Mouse (Mus musculus) granulocyte monocyte progenitor cell, adult 5-6 weeks (primary cell): ENCODE data around the gene Tmem132d. TPM values are rescaled to one million over a fixed set of nuclear protein-coding genes. Genes with fewer than 3 reads are reported as not detected.
"Not testable (repeated sequence)": the region's sequence is repeated elsewhere in the genome, so short reads cannot be mapped to it uniquely, and the experiment has no call there.

Experiments used
- ATAC-seq: replicated peaks from 2 replicates; pipeline ENCODE4 v1.8.0; 2016; ENCODE audit warnings: mild to moderate bottlenecking, moderate TSS enrichment, inconsistent platforms; ENCODE audit not compliant: poor library complexity, severe bottlenecking
- total RNA-seq, 2 experiments: library from RNA; stranded (forward) in 1 of 2; stranded (reverse) in 1 of 2; fragments of 200-712, 200-1000 nt in 1 of 2; fragments of >200 nt in 1 of 2; fragmentation: Nextera tagmentation in 1 of 2; gene quantifications; 2 replicates each; pipeline ENCODE4 v1.2.3; 2014 to 2017

Gene Tmem132d
- total RNA-seq, 2 experiments from 2014 or later = not detected

- no peak for ATAC-seq
Measured at GRCm38 (mm10) chr5:127828756-127829155, 604.1 kb downstream of the Tmem132d start.

- ATAC-seq = no peak
Measured at GRCm38 (mm10) chr5:127821960-127822359, 610.9 kb downstream of the Tmem132d start.

GRCm38 (mm10) chr5:127815292-127815691 is 617.6 kb downstream of the Tmem132d start:
- ATAC-seq = no peak

GRCm38 (mm10) chr5:127807419-127807818 is 625.5 kb downstream of the Tmem132d start:
- no peak for ATAC-seq

- no peak for ATAC-seq
Measured at GRCm38 (mm10) chr5:127806850-127807249, 626.0 kb downstream of the Tmem132d start.

- no peak for ATAC-seq
Measured at GRCm38 (mm10) chr5:127800907-127801306, 632.0 kb downstream of the Tmem132d start.

- no peak for ATAC-seq
Measured at GRCm38 (mm10) chr5:127781221-127781620, 651.7 kb downstream of the Tmem132d start.

- no peak for ATAC-seq
Measured at GRCm38 (mm10) chr5:127775749-127776148, 657.1 kb downstream of the Tmem132d start.

- ATAC-seq = no peak
Measured at GRCm38 (mm10) chr5:127758576-127758975, 674.3 kb downstream of the Tmem132d start.

- no peak for ATAC-seq
Measured at GRCm38 (mm10) chr5:127756671-127757423, 676.0 kb downstream of the Tmem132d start.

GRCm38 (mm10) chr5:127756011-127756410 is 676.9 kb downstream of the Tmem132d start:
- ATAC-seq = no peak

GRCm38 (mm10) chr5:127755594-127755993 is 677.3 kb downstream of the Tmem132d start:
- ATAC-seq = no peak

GRCm38 (mm10) chr5:127751262-127751975 is 681.5 kb downstream of the Tmem132d start:
- ATAC-seq = no peak

GRCm38 (mm10) chr5:127749540-127749939 is 683.3 kb downstream of the Tmem132d start:
- not testable (repeated sequence) for ATAC-seq

GRCm38 (mm10) chr5:127741331-127741730 is 691.5 kb downstream of the Tmem132d start:
- ATAC-seq = no peak

Other genes starting within 250 kb of the Tmem132d start
- gene Fzd10, start 167.8 kb upstream of the Tmem132d start, total RNA-seq (2014; fragmentation: Nextera tagmentation) = not detected in 2 replicates
- not detected in 2 replicates for gene Fzd10, start 167.8 kb upstream of the Tmem132d start, total RNA-seq (2017)